Mouse (Mus musculus) subcutaneous adipose tissue, adult 2 months (tissue): ENCODE data around the gene Marveld3. TPM values are rescaled to one million over a fixed set of nuclear protein-coding genes. Genes with fewer than 3 reads are reported as not detected.

ENCODE experiments used
- polyA plus RNA-seq: library from polyadenylated mRNA; depleted of rRNA; stranded (reverse); fragments of >200 nt; gene quantifications from 2 replicates; pipeline ENCODE4 v1.2.3, GENCODE M21; 2012; ENCODE audit warnings: low replicate concordance; rRNA removed

Gene Marveld3
- polyA plus RNA-seq = 4.6 TPM in 1 of 2 replicates, not detected in the other

DNA sequence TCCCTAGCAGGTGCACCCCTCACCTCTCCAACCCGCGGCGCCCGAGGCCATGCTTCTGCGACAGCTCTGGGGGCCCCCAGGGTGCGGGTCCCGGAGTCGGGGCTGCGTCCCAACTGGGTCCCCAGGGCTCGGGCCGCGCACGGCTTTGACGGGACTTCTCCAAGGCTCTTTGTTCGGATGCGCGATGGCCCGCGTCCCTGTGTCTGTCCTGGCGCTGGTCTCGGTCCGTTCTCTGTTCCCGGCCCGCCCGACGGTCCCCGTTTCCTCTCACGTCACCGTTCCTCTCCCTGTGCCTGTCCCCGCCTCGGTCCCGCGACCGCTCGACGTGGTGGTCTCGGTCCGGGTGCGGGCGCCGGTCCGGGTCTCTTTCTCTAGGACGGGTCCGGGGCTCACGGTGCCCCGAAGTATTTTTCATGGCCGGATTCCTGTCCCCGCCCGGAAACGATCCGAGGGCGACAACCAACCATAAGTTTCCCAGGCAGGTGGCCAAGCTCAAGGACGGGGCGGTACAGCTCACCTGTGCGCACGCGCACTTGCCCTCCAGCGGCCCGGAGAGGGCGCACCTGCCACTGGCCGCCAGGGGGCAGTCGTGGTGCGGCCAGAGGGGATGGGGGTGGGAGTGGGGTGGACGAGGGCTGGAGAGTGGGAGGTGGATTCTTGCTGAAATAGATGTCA lies at the start of gene Marveld3:
Marveld3 (minus strand) TSS at position 511 of the 675 bp plus-strand sequence.

DNA sequence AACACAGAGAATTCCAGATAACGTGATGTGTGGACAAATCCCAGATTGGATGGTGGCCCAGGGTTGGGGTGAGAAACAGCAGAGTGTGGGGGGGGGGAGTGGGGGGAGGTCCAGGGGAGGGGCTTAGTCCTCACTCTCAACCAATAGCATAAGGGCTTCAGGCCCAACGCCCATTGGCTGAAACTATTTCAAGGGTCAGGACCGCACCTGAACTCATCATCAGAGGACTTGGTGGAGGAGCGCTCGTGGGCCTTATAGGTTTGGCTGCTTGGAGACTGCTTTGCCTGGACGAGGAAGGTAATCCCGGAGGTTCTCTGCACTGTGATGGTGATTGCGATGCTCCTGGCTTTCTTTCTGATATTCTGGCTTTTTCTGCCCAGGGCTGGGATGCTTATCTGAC lies 28.2 kb upstream of the Marveld3 start, which contains the start of gene Tat:
Tat (plus strand) TSS at position 214 of the 400 bp plus-strand sequence.

Other genes with a start within 250 kb of the Marveld3 start
- 13.4 and 20.6 TPM in 2 replicates for gene Atxn1l, start 224.5 kb downstream of the Marveld3 start, polyA plus RNA-seq
- gene Ap1g1, start 183.6 kb downstream of the Marveld3 start, polyA plus RNA-seq = 33.3 and 46.6 TPM in 2 replicates
- gene Phlpp2, start 93.7 kb downstream of the Marveld3 start, polyA plus RNA-seq = 7.1 and 10.7 TPM in 2 replicates
- 0.07 and 0.33 TPM in 2 replicates for gene Tat, start 28.2 kb upstream of the Marveld3 start, polyA plus RNA-seq
- gene Chst4, start 77.5 kb upstream of the Marveld3 start, polyA plus RNA-seq = 0.60 and 6.4 TPM in 2 replicates
- gene Zfp612, start 117.5 kb upstream of the Marveld3 start, polyA plus RNA-seq = 0.86 and 2.3 TPM in 2 replicates
- gene Gm21964, start 139.0 kb upstream of the Marveld3 start, polyA plus RNA-seq = not detected in 2 replicates
- not detected in 2 replicates for gene Gm17720, start 140.6 kb upstream of the Marveld3 start, polyA plus RNA-seq
- not detected in 2 replicates for gene Calb2, start 206.0 kb upstream of the Marveld3 start, polyA plus RNA-seq